Mouse (Mus musculus): ENCODE measurements around the gene Eps8. TPM values are rescaled to one million over a fixed set of nuclear protein-coding genes. Genes with fewer than 3 reads are reported as not detected.

Eps8 gene
- polyA plus RNA-seq, 2 experiments, result 14.9 to 33.3 TPM

DNA sequence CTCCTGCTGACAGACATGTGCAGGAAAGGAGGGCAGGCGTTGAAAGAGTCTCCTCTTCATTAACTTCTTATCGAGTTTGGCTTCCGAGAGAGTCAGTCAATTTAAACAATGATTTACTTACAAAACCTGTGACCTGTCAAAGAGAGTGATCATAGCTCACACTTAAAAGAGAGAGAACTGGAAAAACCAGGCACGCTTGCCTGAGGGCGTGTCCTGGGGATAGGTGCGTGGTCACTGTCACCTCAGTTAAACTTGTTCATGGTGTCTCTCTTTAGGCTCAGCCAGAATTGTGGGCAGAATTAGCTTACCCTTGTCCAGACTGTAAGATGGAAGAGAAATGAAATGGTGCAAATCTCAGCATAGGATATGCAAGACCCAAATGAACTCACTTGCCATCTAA lies 26.0 kb downstream of the Eps8 start:
- no peak for TF ChIP-seq POLR2A (IDR thresholded peaks at IDR 0.05; ENCODE audit: borderline replicate concordance, extremely low read depth, insufficient read depth, insufficient read length)
- Histone ChIP-seq H3K4me2 (replicated peaks; ENCODE audit: low read depth, low read length, severe bottlenecking) (no peak overlapping the region), H3K4me3 (replicated peaks; ENCODE audit: low read length) (no peak overlapping the region), H3K4me1 (ENCODE audit: control insufficient read depth, insufficient read depth, low read length) (peaks cover 8% of the 10 kb centered on the region), H3K36me3 (ENCODE audit: control insufficient read depth, insufficient read depth, low read length) (no peaks in the 10 kb centered on the region), H3K9ac (ENCODE audit: low read depth, low read length, severe bottlenecking) (no peak overlapping the region), H3K27ac (replicated peaks; ENCODE audit: low read depth, low read length) (no peak overlapping the region), H3K9me3 (ENCODE audit: control insufficient read depth, low read length) (no peaks in the 10 kb centered on the region), H3K27me3 (ENCODE audit: control insufficient read depth, insufficient read depth, low read length) (no peaks in the 10 kb centered on the region)
- DNase-seq (ENCODE audit: low spot score) (no peak), ATAC-seq (ENCODE audit: low FRiP score, low read depth) (no peak)
- WGBS, result 81% methylated on average over 6 of the region's 6 CpGs

DNA sequence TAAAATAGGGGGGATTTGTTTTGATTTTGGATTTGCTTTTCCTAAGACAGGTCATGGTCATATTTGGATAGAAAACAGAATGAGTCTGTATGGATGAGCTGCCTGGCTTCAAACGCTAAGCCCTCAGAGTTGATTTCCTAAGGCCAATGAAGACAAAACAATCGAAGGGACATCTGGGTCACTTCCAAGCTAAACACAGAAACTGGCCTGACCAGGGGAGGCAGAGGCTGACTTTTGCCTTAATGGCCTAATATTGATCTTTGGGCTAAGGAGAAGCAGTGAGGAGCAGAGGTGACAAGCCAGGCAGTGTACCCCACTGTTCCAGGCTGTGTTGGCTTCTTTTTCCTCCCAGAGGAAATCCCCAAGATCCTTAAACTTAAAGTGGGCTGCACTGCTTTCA lies 33.7 kb downstream of the Eps8 start:
- WGBS, result 87% methylated on average over 2 of the region's 2 CpGs
- Histone ChIP-seq H3K4me3 (replicated peaks; ENCODE audit: low read length) (no peak overlapping the region), H3K4me1 (ENCODE audit: control insufficient read depth, insufficient read depth, low read length) (no peaks in the 10 kb centered on the region), H3K9me3 (ENCODE audit: control insufficient read depth, low read length) (no peaks in the 10 kb centered on the region), H3K27ac (replicated peaks; ENCODE audit: low read depth, low read length) (no peak overlapping the region), H3K27me3 (ENCODE audit: control insufficient read depth, insufficient read depth, low read length) (no peaks in the 10 kb centered on the region), H3K9ac (ENCODE audit: low read depth, low read length, severe bottlenecking) (no peak overlapping the region), H3K36me3 (ENCODE audit: control insufficient read depth, insufficient read depth, low read length) (no peaks in the 10 kb centered on the region), H3K4me2 (replicated peaks; ENCODE audit: low read depth, low read length, severe bottlenecking) (no peak overlapping the region)
- DNase-seq (ENCODE audit: low spot score) (no peak), ATAC-seq (ENCODE audit: low FRiP score, low read depth) (no peak)
- no peak for TF ChIP-seq POLR2A (IDR thresholded peaks at IDR 0.05; ENCODE audit: borderline replicate concordance, extremely low read depth, insufficient read depth, insufficient read length)

DNA sequence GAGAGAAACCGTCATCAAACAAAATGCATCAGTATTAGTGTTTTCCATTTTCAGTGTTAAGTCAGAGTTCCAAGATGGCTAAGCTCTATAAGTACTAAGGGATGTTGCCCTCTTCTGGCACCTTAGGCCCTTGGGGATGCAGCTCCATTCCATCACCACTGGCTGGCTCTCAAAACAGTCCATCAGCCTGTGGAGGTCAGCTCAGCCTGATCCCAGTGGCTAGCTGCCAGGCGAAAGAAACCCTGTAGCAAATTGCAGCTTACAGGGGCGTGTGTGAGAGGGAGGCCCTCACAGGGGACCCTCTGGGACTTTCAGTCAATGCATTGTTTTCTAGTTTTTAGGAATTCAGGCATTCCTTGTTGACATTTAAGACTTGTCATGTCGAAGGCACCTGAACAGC lies 40.8 kb downstream of the Eps8 start:
- H3K4me2 ChIP-seq (replicated peaks; ENCODE audit: low read depth, low read length, severe bottlenecking), result no peak overlapping the region
- TF ChIP-seq POLR2A (IDR thresholded peaks at IDR 0.05; ENCODE audit: borderline replicate concordance, extremely low read depth, insufficient read depth, insufficient read length), result no peak
- H3K4me3 ChIP-seq (replicated peaks; ENCODE audit: low read length), result no peak overlapping the region
- H3K9ac ChIP-seq (ENCODE audit: low read depth, low read length, severe bottlenecking), result no peak overlapping the region
- H3K4me1 ChIP-seq (ENCODE audit: control insufficient read depth, insufficient read depth, low read length), result 0 out of 2 replicates have a peak, but pooled peaks cover 5% of the 10 kb centered on the region
- no peaks in the 10 kb centered on the region for H3K9me3 ChIP-seq (ENCODE audit: control insufficient read depth, low read length)
- no peaks in the 10 kb centered on the region for H3K27me3 ChIP-seq (ENCODE audit: control insufficient read depth, insufficient read depth, low read length)
- ATAC-seq (ENCODE audit: low FRiP score, low read depth) (peak; percentile 53; the same call in 1 of the 2 replicates), DNase-seq (ENCODE audit: low spot score) (peak; percentile 40)
- H3K27ac ChIP-seq (replicated peaks; ENCODE audit: low read depth, low read length), result no peak overlapping the region
- H3K36me3 ChIP-seq (ENCODE audit: control insufficient read depth, insufficient read depth, low read length), result no peaks in the 10 kb centered on the region
- WGBS, result 46% methylated on average over 4 of the region's 4 CpGs

DNA sequence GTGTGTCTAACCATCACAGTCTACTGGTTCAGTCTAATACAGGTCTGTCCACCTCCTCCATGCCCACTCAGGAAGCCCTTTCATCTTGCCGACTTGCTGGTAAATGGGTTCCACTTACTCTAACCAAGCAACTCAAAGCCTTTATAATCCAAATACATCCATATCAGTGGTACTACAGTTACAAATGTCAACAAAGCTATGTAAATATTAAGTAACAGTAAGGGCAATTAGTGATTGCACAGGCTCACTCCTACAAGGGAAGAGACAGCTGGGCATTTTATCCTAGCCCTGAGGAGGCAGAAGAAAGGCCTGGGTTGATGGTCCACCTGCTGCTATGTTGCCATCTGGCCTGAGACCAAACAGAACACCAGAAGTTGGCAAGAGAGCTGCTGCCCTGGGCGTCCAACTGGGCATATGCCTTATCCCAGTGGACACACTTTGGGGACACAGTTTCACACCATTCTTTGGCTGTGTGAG lies 42.6 kb downstream of the Eps8 start:
- ATAC-seq (ENCODE audit: low FRiP score, low read depth) (no peak), DNase-seq (ENCODE audit: low spot score) (no peak)
- no peak overlapping the region for H3K4me3 ChIP-seq (replicated peaks; ENCODE audit: low read length)
- 0 out of 2 replicates have a peak, but pooled peaks cover 5% of the 10 kb centered on the region for H3K4me1 ChIP-seq (ENCODE audit: control insufficient read depth, insufficient read depth, low read length)
- WGBS, result 83% methylated on average over 2 of the region's 2 CpGs
- TF ChIP-seq POLR2A (IDR thresholded peaks at IDR 0.05; ENCODE audit: borderline replicate concordance, extremely low read depth, insufficient read depth, insufficient read length), result no peak
- H3K27me3 ChIP-seq (ENCODE audit: control insufficient read depth, insufficient read depth, low read length), result no peaks in the 10 kb centered on the region
- no peak overlapping the region for H3K9ac ChIP-seq (ENCODE audit: low read depth, low read length, severe bottlenecking)
- no peaks in the 10 kb centered on the region for H3K36me3 ChIP-seq (ENCODE audit: control insufficient read depth, insufficient read depth, low read length)
- no peaks in the 10 kb centered on the region for H3K9me3 ChIP-seq (ENCODE audit: control insufficient read depth, low read length)
- H3K4me2 ChIP-seq (replicated peaks; ENCODE audit: low read depth, low read length, severe bottlenecking), result no peak overlapping the region
- H3K27ac ChIP-seq (replicated peaks; ENCODE audit: low read depth, low read length), result no peak overlapping the region

DNA sequence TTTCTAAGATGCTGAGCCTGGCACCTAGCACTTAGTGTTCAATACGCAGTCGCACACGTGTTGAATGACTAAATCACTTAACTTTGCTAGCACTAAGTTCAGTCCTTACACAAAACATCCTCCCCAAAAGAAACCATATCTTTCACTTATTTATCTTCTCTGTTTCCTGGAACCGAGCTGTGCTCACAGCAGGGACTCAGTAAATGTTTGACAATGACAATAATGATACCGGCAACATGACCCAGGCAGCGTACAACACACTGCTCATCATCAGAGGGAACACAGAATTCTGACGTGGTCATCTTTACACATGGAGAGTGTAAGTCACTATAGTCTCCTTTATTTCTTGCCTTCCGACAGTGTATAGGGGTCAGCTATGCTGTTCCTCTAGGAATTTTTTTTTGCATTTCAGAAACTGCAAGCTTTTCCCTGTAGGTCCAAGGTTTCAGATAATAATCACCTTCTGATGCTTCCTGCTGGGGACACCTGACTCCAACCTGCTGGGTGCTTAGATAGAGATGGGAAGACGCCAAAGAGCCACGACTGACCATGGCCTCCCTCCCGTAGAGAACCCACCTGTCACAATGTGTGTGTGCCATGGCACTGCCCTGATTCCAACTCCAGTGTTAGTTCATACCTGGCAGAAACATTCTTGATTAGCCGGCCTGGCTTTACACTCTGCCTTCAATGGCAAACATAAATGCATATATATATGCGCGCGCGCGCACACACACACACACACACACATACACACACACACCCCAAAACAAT lies 46.3 kb downstream of the Eps8 start:
- no peak for ATAC-seq (ENCODE audit: low FRiP score, low read depth)
- H3K4me2 ChIP-seq (replicated peaks; ENCODE audit: low read depth, low read length, severe bottlenecking), result no peak overlapping the region
- no peaks in the 10 kb centered on the region for H3K9me3 ChIP-seq (ENCODE audit: control insufficient read depth, low read length)
- no peak for TF ChIP-seq POLR2A (IDR thresholded peaks at IDR 0.05; ENCODE audit: borderline replicate concordance, extremely low read depth, insufficient read depth, insufficient read length)
- no peaks in the 10 kb centered on the region for H3K27me3 ChIP-seq (ENCODE audit: control insufficient read depth, insufficient read depth, low read length)
- DNase-seq (ENCODE audit: low spot score), result no peak
- no peak overlapping the region for H3K4me3 ChIP-seq (replicated peaks; ENCODE audit: low read length)
- H3K9ac ChIP-seq (ENCODE audit: low read depth, low read length, severe bottlenecking), result no peak overlapping the region
- H3K36me3 ChIP-seq (ENCODE audit: control insufficient read depth, insufficient read depth, low read length), result no peaks in the 10 kb centered on the region
- H3K27ac ChIP-seq (replicated peaks; ENCODE audit: low read depth, low read length), result no peak overlapping the region
- 95% methylated on average over 17 of the region's 17 CpGs for WGBS
- H3K4me1 ChIP-seq (ENCODE audit: control insufficient read depth, insufficient read depth, low read length), result no peaks in the 10 kb centered on the region

Measured in limb, embryonic 14.5 days (tissue).